Mouse (Mus musculus) megakaryocyte, embryonic 14.5 days (primary cell): Measurements from ENCODE around the gene Morc2a. TPM values are rescaled to one million over a fixed set of nuclear protein-coding genes. Genes with fewer than 3 reads are reported as not detected.

ENCODE experiments used
- H3K27me3 ChIP-seq: replicated peaks from 2 replicates; pipeline ENCODE3; 2012; ENCODE audit warnings: inconsistent platforms
- H3K36me3 ChIP-seq: replicated peaks from 2 replicates; pipeline ENCODE3; 2012; ENCODE audit warnings: low read length, inconsistent platforms, mixed read lengths
- H3K4me1 ChIP-seq: 2 replicates; pipeline ENCODE4 v1.6.1; 2012; ENCODE audit warnings: inconsistent platforms
- H3K4me3 ChIP-seq: replicated peaks from 2 replicates; pipeline ENCODE3; 2012; ENCODE audit warnings: moderate library complexity, mild to moderate bottlenecking, inconsistent platforms
- H3K9me3 ChIP-seq: 2 replicates; pipeline ENCODE4 v1.6.1; 2012; ENCODE audit warnings: inconsistent platforms
- FLI1 ChIP-seq: IDR thresholded peaks from 2 replicates; pipeline ENCODE4 v1.6.1; 2012; ENCODE audit warnings: low read length, inconsistent platforms, mixed read lengths
- GATA1 ChIP-seq: IDR thresholded peaks from 3 replicates; pipeline ENCODE4 v1.6.1; 2012; ENCODE audit warnings: mixed read lengths, low read length, inconsistent platforms, borderline replicate concordance
- polyA plus RNA-seq: library from polyadenylated mRNA; stranded (reverse); fragments of >175 nt; gene quantifications from 2 replicates; pipeline ENCODE4 v1.2.3, GENCODE M21; 2012; ENCODE audit warnings: low replicate concordance; ENCODE audit not compliant: insufficient read depth

Morc2a gene
- polyA plus RNA-seq, 1 experiment = 1.6 TPM

DNA sequence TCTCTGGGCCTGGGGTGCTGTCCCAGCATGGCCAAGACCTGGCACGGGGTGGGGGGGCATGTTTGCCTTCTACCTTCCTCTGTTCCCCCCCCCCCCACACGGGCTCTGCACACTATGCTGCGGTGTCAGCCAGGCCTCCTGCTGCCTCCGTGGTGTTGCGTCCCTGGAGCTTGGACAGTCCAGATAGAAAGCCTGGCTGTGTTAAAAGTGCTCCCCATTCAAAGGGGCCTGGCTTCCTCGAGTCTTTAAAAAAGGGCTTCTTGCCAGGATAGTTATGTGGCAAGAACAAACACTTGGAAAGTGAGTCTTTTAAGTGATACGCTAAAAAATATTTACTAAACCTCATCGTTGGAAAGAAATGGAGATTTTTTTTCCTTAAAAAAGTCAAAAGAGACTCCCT is 55.4 kb downstream of the Morc2a start:
- peaks cover 30% of the 10 kb centered on the region for H3K4me1 ChIP-seq

DNA sequence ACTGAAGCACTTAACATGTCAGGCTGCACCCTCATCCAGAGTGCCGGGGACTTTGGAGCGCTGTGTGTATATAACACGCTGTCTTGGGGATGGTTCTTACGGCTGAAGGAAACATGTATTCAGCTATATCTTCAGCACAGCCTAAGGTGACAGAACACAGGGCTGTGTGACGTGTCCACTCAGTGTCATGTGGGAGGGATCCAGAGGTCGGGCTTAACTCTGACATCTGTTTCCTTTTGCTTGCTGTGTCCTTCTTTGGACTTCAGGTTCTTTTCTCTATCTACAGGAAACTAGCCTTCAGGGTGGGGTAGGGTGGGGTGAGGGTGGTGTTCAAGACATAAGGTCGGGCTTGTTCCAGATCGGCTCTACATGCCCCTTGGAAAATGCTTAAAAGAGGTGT is 58.1 kb downstream of the Morc2a start:
- peaks cover 29% of the 10 kb centered on the region for H3K4me1 ChIP-seq
- TF ChIP-seq FLI1 (no peak), GATA1 (no peak)

More for the DNA sequence above, 55.4 kb downstream of the Morc2a start:
- TF ChIP-seq GATA1 (no peak), FLI1 (no peak)
- Histone ChIP-seq H3K4me3 (no peak overlapping the region), H3K9me3 (peaks cover 12% of the 10 kb centered on the region), H3K36me3 (no peaks in the 10 kb centered on the region), H3K27me3 (peaks cover 12% of the 10 kb centered on the region)

DNA sequence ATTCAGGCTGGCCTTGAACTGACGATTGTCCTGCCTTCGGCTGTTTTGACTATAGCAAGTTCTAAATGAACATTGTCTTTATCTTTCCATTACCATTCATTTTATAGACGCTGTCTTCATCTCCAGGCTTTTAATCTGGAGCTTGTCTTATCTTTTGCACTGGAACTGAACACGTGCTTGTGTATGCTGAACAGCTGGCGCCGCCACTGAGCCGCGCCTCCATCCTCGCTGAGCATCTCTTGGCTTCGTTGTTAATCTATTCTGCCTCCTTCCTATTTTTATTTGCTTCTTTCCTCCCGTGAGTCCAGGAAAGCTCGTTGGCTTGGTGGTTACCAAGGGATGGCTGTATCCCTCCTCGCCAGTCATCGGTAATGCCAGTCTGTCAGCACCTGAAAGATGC is 61.2 kb downstream of the Morc2a start:
- H3K4me1 ChIP-seq = peaks cover 28% of the 10 kb centered on the region
- peaks cover 31% of the 10 kb centered on the region for H3K27me3 ChIP-seq

More for the DNA sequence above, 58.1 kb downstream of the Morc2a start:
- Histone ChIP-seq H3K4me3 (no peak overlapping the region), H3K36me3 (no peaks in the 10 kb centered on the region), H3K9me3 (peaks cover 19% of the 10 kb centered on the region), H3K27me3 (peaks cover 17% of the 10 kb centered on the region)

GRCm38 (mm10) chr11:3714486-3714885 is 65.5 kb downstream of the Morc2a start:
- TF ChIP-seq GATA1 (no peak), FLI1 (no peak)
- Histone ChIP-seq H3K9me3 (peaks cover 20% of the 10 kb centered on the region), H3K4me1 (peaks cover 9% of the 10 kb centered on the region), H3K4me3 (peak overlapping the region; percentile 20), H3K36me3 (no peaks in the 10 kb centered on the region), H3K27me3 (peaks cover 51% of the 10 kb centered on the region)

More for the DNA sequence above, 61.2 kb downstream of the Morc2a start:
- Histone ChIP-seq H3K4me3 (no peak overlapping the region), H3K36me3 (no peaks in the 10 kb centered on the region), H3K9me3 (peaks cover 32% of the 10 kb centered on the region)
- TF ChIP-seq GATA1 (no peak), FLI1 (no peak)

- peaks cover 68% of the 10 kb centered on the region for H3K27me3 ChIP-seq
- H3K36me3 ChIP-seq = no peaks in the 10 kb centered on the region
- peaks cover 17% of the 10 kb centered on the region for H3K9me3 ChIP-seq
- H3K4me1 ChIP-seq = peaks cover 8% of the 10 kb centered on the region; the same call in 1 of the 2 replicates
- TF ChIP-seq FLI1 (no peak), GATA1 (no peak)
- H3K4me3 ChIP-seq = no peak overlapping the region
Observed at GRCm38 (mm10) chr11:3716662-3717061, 67.7 kb downstream of the Morc2a start.

- no peak for TF ChIP-seq GATA1
- no peak for TF ChIP-seq FLI1
- Histone ChIP-seq H3K27me3 (peaks cover 79% of the 10 kb centered on the region), H3K9me3 (no peaks in the 10 kb centered on the region), H3K4me3 (no peak overlapping the region), H3K36me3 (no peaks in the 10 kb centered on the region), H3K4me1 (peaks cover 8% of the 10 kb centered on the region; the same call in 1 of the 2 replicates)
Observed at GRCm38 (mm10) chr11:3722036-3722435, 73.0 kb downstream of the Morc2a start.

GRCm38 (mm10) chr11:3722861-3723260 is 73.9 kb downstream of the Morc2a start:
- Histone ChIP-seq H3K9me3 (no peaks in the 10 kb centered on the region), H3K4me1 (peaks cover 8% of the 10 kb centered on the region; the same call in 1 of the 2 replicates), H3K27me3 (peaks cover 78% of the 10 kb centered on the region), H3K36me3 (no peaks in the 10 kb centered on the region), H3K4me3 (no peak overlapping the region)
- TF ChIP-seq FLI1 (no peak), GATA1 (no peak)

DNA sequence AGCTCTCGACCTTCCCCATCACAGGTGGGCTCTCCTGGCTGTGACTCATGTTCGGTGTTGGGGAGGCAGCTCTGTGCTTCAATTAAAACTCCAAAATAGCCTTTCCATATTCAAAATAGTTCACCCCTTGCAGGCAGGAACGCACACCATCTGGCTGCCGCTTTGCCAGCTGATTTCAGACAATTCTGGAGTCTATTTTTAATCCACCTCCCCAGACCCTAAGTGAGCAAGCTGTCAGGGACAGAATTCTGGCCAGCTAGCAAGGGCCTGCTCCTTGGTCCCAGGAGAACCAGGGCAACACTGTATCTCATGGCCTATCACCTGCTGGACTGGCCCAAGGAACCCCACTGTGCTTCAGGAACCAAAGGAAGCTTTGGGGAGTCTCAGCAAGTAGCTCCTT is 74.9 kb downstream of the Morc2a start:
- H3K36me3 ChIP-seq = no peaks in the 10 kb centered on the region
- peaks cover 81% of the 10 kb centered on the region for H3K27me3 ChIP-seq
- H3K4me3 ChIP-seq = no peak overlapping the region
- TF ChIP-seq GATA1 = no peak
- no peaks in the 10 kb centered on the region for H3K9me3 ChIP-seq
- peaks cover 8% of the 10 kb centered on the region; the same call in 1 of the 2 replicates for H3K4me1 ChIP-seq

GRCm38 (mm10) chr11:3724726-3725125 is 75.7 kb downstream of the Morc2a start:
- TF ChIP-seq GATA1 = no peak
- Histone ChIP-seq H3K4me1 (peaks cover 8% of the 10 kb centered on the region; the same call in 1 of the 2 replicates), H3K36me3 (no peaks in the 10 kb centered on the region), H3K9me3 (no peaks in the 10 kb centered on the region), H3K4me3 (no peak overlapping the region), H3K27me3 (peaks cover 76% of the 10 kb centered on the region)

- TF ChIP-seq GATA1 (no peak), FLI1 (no peak)
- Histone ChIP-seq H3K9me3 (no peaks in the 10 kb centered on the region), H3K36me3 (no peaks in the 10 kb centered on the region), H3K4me1 (peaks cover 8% of the 10 kb centered on the region; the same call in 1 of the 2 replicates), H3K4me3 (no peak overlapping the region), H3K27me3 (peaks cover 71% of the 10 kb centered on the region)
Observed at GRCm38 (mm10) chr11:3725331-3726054, 76.5 kb downstream of the Morc2a start.
